Mouse (Mus musculus): ENCODE results near the gene Cd300ld4. TPM values are rescaled to one million over a fixed set of nuclear protein-coding genes. Genes with fewer than 3 reads are reported as not detected.
"Not testable (repeated sequence)": the region's sequence is repeated elsewhere in the genome, so short reads cannot be mapped to it uniquely, and the experiment has no call there.

The Cd300ld4 gene
- polyA plus RNA-seq, 1 experiment from 2014 or later = not detected

DNA sequence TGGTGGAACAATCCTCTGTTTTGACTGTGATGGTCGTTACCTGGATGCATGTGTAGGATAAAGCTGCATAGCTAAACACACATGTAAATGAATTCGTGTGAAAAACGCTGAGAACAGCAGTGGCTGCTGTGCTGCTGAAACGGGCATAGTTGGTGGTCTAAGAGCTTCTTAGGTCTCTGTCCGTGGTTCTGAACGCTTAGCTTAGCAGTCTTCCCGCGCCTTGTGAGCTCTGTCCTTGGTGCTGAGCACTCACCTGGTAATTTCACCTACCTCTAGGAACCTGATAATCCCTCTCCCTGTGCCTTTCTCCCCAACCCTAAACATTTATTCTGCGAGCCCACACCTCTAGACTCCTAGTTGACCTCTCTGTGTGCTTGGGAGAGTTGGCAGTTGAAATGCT, 25.4 kb upstream of the Cd300ld4 start:
- WGBS = 4% methylated on average over 9 of the region's 9 CpGs

DNA sequence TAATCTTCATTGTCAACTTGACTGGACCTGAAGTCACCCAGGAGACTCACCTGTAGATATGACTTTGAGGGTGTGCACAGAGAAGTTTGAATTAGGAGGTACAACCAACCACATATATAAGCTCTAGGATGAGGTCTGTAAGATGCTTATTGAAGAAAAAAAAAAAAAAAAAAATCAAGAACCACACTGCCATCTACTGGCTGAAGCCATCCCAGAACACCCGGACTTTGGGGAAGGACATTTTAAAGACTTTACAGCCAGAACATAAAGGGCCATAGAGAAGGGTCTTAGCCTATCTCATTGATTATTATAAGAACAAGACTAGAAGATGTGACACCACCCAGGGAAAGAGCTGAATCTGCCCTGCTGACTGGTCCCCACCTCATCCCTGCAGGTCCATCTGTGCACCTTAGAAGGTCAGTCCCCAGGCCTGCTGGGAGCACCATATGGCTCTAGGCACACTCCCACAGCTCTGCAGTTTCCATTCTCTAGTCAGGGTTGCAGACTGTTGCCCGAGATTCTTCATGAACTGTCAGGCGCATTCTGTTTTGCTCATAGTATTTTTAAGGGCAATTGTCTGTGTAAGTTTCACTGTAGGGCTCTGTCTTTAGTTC, 22.6 kb upstream of the Cd300ld4 start:
- ATAC-seq (ENCODE audit: low FRiP score, low read depth) = no peak
- Histone ChIP-seq H3K4me3 (no peak overlapping the region), H3K4me1 (no peaks in the 10 kb centered on the region), H3K4me2 (replicated peaks) (no peak overlapping the region), H3K36me3 (no peaks in the 10 kb centered on the region), H3K27ac (replicated peaks) (no peak overlapping the region), H3K9me3 (no peaks in the 10 kb centered on the region), H3K27me3 (peaks cover 7% of the 10 kb centered on the region; the same call in 1 of the 2 replicates), H3K9ac (replicated peaks) (no peak overlapping the region)
- 49% methylated on average over 3 of the region's 3 CpGs for WGBS

More for the DNA sequence above, 25.4 kb upstream of the Cd300ld4 start:
- Histone ChIP-seq H3K4me2 (replicated peaks) (no peak overlapping the region), H3K27ac (replicated peaks) (no peak overlapping the region), H3K9ac (replicated peaks) (no peak overlapping the region), H3K9me3 (no peaks in the 10 kb centered on the region), H3K27me3 (peaks cover 7% of the 10 kb centered on the region; the same call in 1 of the 2 replicates), H3K36me3 (no peaks in the 10 kb centered on the region), H3K4me1 (no peaks in the 10 kb centered on the region), H3K4me3 (no peak overlapping the region)
- ATAC-seq (ENCODE audit: low FRiP score, low read depth) = no peak

DNA sequence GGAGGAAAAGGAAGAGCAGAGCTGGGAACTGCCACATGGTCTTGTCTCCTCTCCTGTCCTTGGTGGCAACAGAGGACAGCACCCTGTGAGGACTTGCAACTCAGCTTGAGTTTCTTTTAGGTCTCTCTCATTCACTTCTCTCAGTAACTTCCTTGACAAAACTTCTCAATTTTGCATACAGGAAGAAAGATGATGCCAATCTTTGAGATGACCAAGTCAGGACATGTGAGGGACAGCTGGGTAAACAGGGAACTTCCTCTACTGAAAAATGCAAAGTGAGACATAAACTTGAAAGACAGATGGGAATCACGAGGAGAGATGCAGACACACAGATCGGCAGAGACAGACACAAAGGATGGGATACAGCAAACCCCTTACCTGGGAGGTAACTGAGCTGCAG, 21.4 kb upstream of the Cd300ld4 start, which contains the start of gene Cd300ld3:
Gene Cd300ld3, minus strand, starts transcription at position 151 of the 400 bp plus-strand sequence.
- Histone ChIP-seq H3K27ac (replicated peaks) (no peak within 1 kb of the TSS), H3K4me3 (no peak within 1 kb of the TSS), H3K9me3 (no peaks in the 10 kb centered on the region), H3K4me2 (replicated peaks) (no peak within 1 kb of the TSS), H3K4me1 (no peaks in the 10 kb centered on the region), H3K27me3 (peaks cover 7% of the 10 kb centered on the region; the same call in 1 of the 2 replicates), H3K36me3 (no peaks in the 10 kb centered on the region), H3K9ac (replicated peaks) (no peak within 1 kb of the TSS)
- WGBS = 85% methylated on average over 2 of the region's 2 CpGs
- ATAC-seq (ENCODE audit: low FRiP score, low read depth) = no peak

DNA sequence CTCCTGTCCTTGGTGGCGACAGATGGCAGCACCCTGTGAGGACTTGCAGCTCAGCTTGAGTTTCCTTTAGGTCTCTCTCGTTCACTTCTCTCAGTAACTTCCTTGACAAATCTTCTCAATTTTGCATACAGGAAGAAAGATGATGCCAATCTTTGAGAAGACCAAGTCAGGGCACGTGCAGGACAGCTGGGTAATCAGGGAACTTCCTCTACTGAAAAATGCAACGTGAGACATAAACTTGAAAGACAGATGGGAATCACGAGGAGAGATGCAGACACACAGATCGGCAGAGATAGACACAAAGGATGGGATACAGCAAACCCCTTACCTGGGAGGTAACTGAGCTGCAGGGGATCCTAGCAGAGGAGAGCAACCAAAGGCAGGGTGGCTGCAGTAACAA, 10.9 kb upstream of the Cd300ld4 start, which contains the start of gene Cd300ld5:
Gene Cd300ld5, minus strand, starts transcription at position 101 of the 400 bp plus-strand sequence.
- not testable (repeated sequence) for H3K27ac ChIP-seq (replicated peaks); H3K9me3 ChIP-seq; ATAC-seq (ENCODE audit: low FRiP score, low read depth); H3K36me3 ChIP-seq; H3K4me3 ChIP-seq; H3K4me2 ChIP-seq (replicated peaks); H3K9ac ChIP-seq (replicated peaks); H3K27me3 ChIP-seq; H3K4me1 ChIP-seq
- no CpG with 5 or more reads among the region's 6 CpGs for WGBS

DNA sequence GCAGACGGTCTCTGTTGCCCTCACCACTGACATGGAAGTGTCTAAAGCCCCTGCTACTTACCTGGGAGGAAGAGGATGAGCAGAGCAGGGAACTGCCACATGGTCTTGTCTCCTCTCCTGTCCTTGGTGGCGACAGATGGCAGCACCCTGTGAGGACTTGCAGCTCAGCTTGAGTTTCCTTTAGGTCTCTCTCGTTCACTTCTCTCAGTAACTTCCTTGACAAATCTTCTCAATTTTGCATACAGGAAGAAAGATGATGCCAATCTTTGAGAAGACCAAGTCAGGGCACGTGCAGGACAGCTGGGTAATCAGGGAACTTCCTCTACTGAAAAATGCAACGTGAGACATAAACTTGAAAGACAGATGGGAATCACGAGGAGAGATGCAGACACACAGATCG, 10.7 kb downstream of the Cd300ld4 start, which contains the start of gene Cd300ld2:
Gene Cd300ld2, minus strand, starts transcription at position 101 of the 400 bp plus-strand sequence.
- no CpG with 5 or more reads among the region's 7 CpGs for WGBS
- not testable (repeated sequence) for H3K9me3 ChIP-seq; H3K4me1 ChIP-seq; H3K27me3 ChIP-seq; H3K9ac ChIP-seq (replicated peaks); H3K27ac ChIP-seq (replicated peaks); H3K4me2 ChIP-seq (replicated peaks); H3K4me3 ChIP-seq; ATAC-seq (ENCODE audit: low FRiP score, low read depth); H3K36me3 ChIP-seq

DNA sequence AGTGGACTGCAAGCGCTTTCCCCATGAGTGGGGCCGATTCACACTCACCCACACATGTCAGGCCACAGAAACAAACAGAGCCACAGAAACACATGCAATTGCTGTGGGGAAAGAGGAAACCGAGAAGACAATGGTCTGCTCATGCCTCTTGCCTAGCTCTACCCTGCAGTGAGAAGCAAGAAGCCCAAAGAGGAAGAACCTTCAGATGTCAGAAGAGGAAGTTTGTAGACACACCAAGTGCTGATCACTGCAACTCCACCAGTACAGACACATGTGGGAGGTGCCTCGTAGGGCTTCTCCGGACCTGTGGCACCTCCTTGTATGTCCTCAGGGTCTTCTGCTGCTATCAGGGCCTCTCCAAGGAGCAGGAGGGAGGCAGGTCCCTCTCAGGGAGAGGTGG, 22.7 kb downstream of the Cd300ld4 start:
- 87% methylated on average over 5 of the region's 5 CpGs for WGBS

DNA sequence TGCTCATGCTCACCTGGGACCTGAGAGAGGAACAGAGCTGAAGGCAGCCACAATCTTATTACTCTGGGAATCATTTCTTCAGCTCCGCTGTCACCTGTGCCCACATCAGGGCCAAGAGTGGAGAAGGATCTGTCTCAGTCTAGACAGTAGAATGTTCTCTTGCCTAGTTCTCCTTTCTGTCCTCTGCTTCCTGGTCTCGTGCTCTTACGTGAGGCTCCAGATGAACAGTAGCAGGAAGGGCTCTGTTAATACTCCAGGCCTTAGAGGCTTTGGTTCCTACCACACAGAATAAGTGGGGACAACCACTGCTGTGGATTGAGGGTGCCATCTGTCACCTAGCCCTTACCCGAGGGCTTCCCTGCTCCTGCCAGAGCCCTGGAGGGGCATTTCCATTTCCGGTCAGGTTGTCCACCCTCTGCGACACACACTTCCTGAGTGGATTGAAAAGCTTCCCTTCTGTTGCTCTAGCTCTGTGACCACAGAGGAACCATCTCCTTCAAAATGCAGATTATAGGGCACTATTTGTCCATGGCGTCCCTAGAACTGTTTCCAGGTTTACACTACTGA, 25.3 kb downstream of the Cd300ld4 start, which contains the start of gene Cd300c2:
Gene Cd300c2, minus strand, starts transcription at position 407 of the 567 bp plus-strand sequence.
- H3K9me3 ChIP-seq = no peaks in the 10 kb centered on the region
- WGBS = 91% methylated on average over 7 of the region's 7 CpGs

More for the DNA sequence above, 22.7 kb downstream of the Cd300ld4 start:
- Histone ChIP-seq H3K4me1 (no peaks in the 10 kb centered on the region), H3K4me3 (no peak overlapping the region), H3K9ac (replicated peaks) (no peak overlapping the region), H3K36me3 (no peaks in the 10 kb centered on the region), H3K27me3 (no peaks in the 10 kb centered on the region), H3K9me3 (no peaks in the 10 kb centered on the region), H3K4me2 (replicated peaks) (no peak overlapping the region), H3K27ac (replicated peaks) (no peak overlapping the region)
- no peak for ATAC-seq (ENCODE audit: low FRiP score, low read depth)

DNA sequence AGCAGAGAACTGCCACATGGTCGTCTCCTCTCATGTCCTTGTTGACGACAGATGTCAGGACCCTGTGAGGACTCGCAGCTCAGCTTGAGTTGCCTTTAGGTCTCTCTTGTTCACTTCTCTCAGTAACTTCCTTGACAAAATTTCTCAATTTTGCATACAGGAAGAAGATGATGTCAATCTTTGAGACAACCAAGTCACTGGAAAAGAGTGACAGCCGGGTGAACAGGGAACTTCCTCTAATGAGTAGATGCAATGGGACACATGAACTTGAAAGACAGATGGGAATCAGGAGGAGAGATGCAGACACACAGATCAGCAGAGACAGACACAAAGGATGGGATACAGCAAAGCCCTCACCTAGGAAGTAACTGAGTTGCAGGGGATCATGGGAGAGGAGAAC, 37.0 kb downstream of the Cd300ld4 start, which contains the start of gene Cd300ld:
Gene Cd300ld, minus strand, starts transcription at position 130 of the 400 bp plus-strand sequence.
- no peak within 1 kb of the TSS for H3K27ac ChIP-seq (replicated peaks)
- ATAC-seq (ENCODE audit: low FRiP score, low read depth) = no peak
- no peaks in the 10 kb centered on the region for H3K4me1 ChIP-seq
- no peak within 1 kb of the TSS for H3K9ac ChIP-seq (replicated peaks)
- H3K27me3 ChIP-seq = no peaks in the 10 kb centered on the region
- no peak within 1 kb of the TSS for H3K4me3 ChIP-seq
- no peaks in the 10 kb centered on the region for H3K9me3 ChIP-seq
- 87% methylated on average over 4 of the region's 4 CpGs for WGBS
- H3K4me2 ChIP-seq (replicated peaks) = no peak within 1 kb of the TSS
- H3K36me3 ChIP-seq = no peaks in the 10 kb centered on the region

More for the DNA sequence above, 25.3 kb downstream of the Cd300ld4 start, which contains the start of gene Cd300c2:
- no peak within 1 kb of the TSS for H3K27ac ChIP-seq (replicated peaks)
- no peak within 1 kb of the TSS for H3K9ac ChIP-seq (replicated peaks)
- no peak within 1 kb of the TSS for H3K4me2 ChIP-seq (replicated peaks)
- H3K4me3 ChIP-seq = no peak within 1 kb of the TSS
- no peak for ATAC-seq (ENCODE audit: low FRiP score, low read depth)
- H3K4me1 ChIP-seq = no peaks in the 10 kb centered on the region
- H3K36me3 ChIP-seq = no peaks in the 10 kb centered on the region
- no peaks in the 10 kb centered on the region for H3K27me3 ChIP-seq

DNA sequence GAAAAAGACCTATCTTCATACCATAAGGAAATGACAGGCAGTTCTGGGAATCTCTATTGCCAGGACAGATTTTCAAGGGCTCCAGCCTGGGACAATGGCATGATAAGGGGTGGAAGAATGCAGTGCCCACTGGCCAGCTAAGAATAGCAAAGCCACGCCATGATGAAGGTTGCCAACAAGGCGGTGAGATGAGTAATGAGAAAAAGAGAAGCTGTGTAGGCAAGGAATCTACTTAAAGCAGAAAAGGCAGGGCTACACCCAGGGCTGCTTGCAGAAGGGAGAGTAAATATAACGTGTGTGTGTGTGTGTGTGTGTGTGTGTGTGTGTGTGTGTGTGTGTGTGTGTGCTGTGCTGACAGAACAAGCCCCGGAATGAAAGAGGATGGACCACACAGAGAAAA, 44.9 kb downstream of the Cd300ld4 start:
- no peak overlapping the region for H3K4me2 ChIP-seq (replicated peaks)
- no peaks in the 10 kb centered on the region for H3K4me1 ChIP-seq
- peaks cover 15% of the 10 kb centered on the region for H3K9me3 ChIP-seq
- no peak overlapping the region for H3K4me3 ChIP-seq
- no peaks in the 10 kb centered on the region for H3K36me3 ChIP-seq
- 75% methylated on average over 3 of the region's 4 CpGs for WGBS
- ATAC-seq (ENCODE audit: low FRiP score, low read depth) = no peak
- no peak overlapping the region for H3K27ac ChIP-seq (replicated peaks)
- no peaks in the 10 kb centered on the region for H3K27me3 ChIP-seq
- H3K9ac ChIP-seq (replicated peaks) = no peak overlapping the region

DNA sequence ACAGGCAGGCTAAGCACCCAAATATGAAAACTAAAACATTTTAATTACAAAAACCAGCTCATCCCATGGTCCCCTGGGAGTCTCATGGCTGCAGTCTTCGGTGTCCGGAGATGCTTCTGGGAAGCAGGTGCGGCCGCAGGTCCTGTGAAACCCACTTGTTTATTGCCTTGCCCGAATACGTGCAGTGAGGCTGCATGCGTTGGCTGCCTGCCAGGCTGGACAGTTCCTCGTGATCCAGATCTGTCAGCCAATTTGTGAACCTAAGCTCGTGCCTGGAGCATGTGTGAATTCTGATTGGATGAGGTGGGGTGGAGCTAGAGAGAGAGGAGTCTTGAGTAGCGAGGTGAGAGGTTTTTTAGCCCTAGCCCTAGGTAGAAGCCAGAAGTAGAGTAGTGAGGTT, 54.1 kb downstream of the Cd300ld4 start:
- Histone ChIP-seq H3K27me3 (no peaks in the 10 kb centered on the region), H3K27ac (replicated peaks) (no peak overlapping the region), H3K36me3 (no peaks in the 10 kb centered on the region), H3K4me2 (replicated peaks) (no peak overlapping the region), H3K4me1 (no peaks in the 10 kb centered on the region), H3K4me3 (no peak overlapping the region), H3K9ac (replicated peaks) (no peak overlapping the region), H3K9me3 (peaks cover 20% of the 10 kb centered on the region)
- 92% methylated on average over 10 of the region's 10 CpGs for WGBS
- ATAC-seq (ENCODE audit: low FRiP score, low read depth) = no peak

Data from midbrain, embryonic 12.5 days (tissue).